Mouse (Mus musculus) midbrain, embryonic 12.5 days (tissue): ENCODE data around the gene Gramd1b. TPM values are rescaled to one million over a fixed set of nuclear protein-coding genes. Genes with fewer than 3 reads are reported as not detected.

Experiments used
- ATAC-seq: fragments of 200-750 bp; cut with Nextera tagmentation; 2 replicates; pipeline ENCODE4 v1.8.0; 2017; ENCODE audit warnings: low read depth, moderate TSS enrichment, moderate library complexity; ENCODE audit not compliant: low FRiP score
- H3K27ac ChIP-seq: fragments of 300-500 bp; sonication (generic); replicated peaks from 2 replicates; pipeline ENCODE4 v1.5.1; 2016; ENCODE audit warnings: mild to moderate bottlenecking
- H3K27me3 ChIP-seq: fragments of 300-500 bp; sonication (generic); 2 replicates; pipeline ENCODE4 v1.6.1; 2016; ENCODE audit warnings: mild to moderate bottlenecking
- H3K36me3 ChIP-seq: fragments of 300-500 bp; sonication (generic); 2 replicates; pipeline ENCODE4 v1.6.1; 2016
- H3K4me1 ChIP-seq: fragments of 300-500 bp; sonication (generic); 2 replicates; pipeline ENCODE4 v1.6.1; 2016
- H3K4me2 ChIP-seq: fragments of 300-500 bp; sonication (generic); replicated peaks from 2 replicates; pipeline ENCODE4 v1.6.1; 2016; ENCODE audit warnings: mild to moderate bottlenecking, moderate library complexity
- H3K4me3 ChIP-seq: fragments of 300-500 bp; sonication (generic); 2 replicates; pipeline ENCODE4 v1.5.1; 2016; ENCODE audit warnings: mild to moderate bottlenecking
- H3K9ac ChIP-seq: fragments of 300-500 bp; sonication (generic); replicated peaks from 2 replicates; pipeline ENCODE4 v1.6.1; 2016; ENCODE audit warnings: mild to moderate bottlenecking, moderate library complexity
- H3K9me3 ChIP-seq: fragments of 300-500 bp; sonication (generic); 2 replicates; pipeline ENCODE4 v1.6.1; 2016; ENCODE audit warnings: mild to moderate bottlenecking
- WGBS: fragments of 180-500 bp; shearing (Covaris S2); methylation state at CpG from one replicate; pipeline ENCODE4 v1.1.7; 2016; 5-methylcytosine and 5-hydroxymethylcytosine counted together
- polyA plus RNA-seq: library from polyadenylated mRNA; unstranded; fragments of >200 nt; fragmentation: Nextera tagmentation; extraction: Ambion mirVana; gene quantifications from 2 replicates; pipeline ENCODE4 v1.2.1, GENCODE M21; 2016

Gene Gramd1b
- polyA plus RNA-seq, 1 experiment from 2014 or later, result 5.4 TPM

DNA sequence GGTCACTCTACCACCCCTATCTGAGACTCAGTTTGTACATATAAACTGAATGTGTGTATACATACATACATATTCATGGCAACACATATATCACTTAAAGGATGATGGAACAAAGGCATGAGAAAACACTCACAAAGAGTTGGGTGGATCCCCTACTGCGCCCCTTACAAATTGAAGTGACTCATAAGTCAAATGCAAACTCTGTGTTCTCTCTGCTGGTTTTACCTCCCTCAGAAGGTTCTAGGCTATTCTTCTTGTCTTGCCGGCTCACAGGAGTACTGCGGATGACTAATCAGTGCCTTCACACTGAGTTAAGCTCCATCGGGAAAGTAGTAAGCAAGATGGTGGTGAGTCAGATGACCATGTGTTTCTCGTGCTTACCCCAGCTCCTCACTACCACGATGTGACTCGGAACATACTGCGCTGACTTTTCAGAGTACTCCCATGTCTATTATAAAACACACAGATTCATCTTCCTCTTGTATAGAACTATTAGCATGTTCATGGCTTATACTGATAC lies 182.4 kb downstream of the Gramd1b start:
- no peaks in the 10 kb centered on the region for H3K9me3 ChIP-seq
- H3K27me3 ChIP-seq, result no peaks in the 10 kb centered on the region
- no peak overlapping the region for H3K27ac ChIP-seq
- peaks cover 27% of the 10 kb centered on the region for H3K4me1 ChIP-seq
- H3K36me3 ChIP-seq, result no peaks in the 10 kb centered on the region
- H3K4me2 ChIP-seq, result no peak overlapping the region
- no peak overlapping the region for H3K4me3 ChIP-seq
- 96% methylated on average over 8 of the region's 8 CpGs for WGBS
- no peak overlapping the region for H3K9ac ChIP-seq
- no peak for ATAC-seq

GRCm38 (mm10) chr9:40346232-40346984 lies 184.8 kb downstream of the Gramd1b start:
- Histone ChIP-seq H3K27ac (peak overlapping the region; percentile 64), H3K36me3 (no peaks in the 10 kb centered on the region), H3K4me1 (peaks cover 27% of the 10 kb centered on the region), H3K27me3 (no peaks in the 10 kb centered on the region), H3K4me2 (peak overlapping the region; percentile 57), H3K9ac (peak overlapping the region; percentile 50; the same call in 1 of the 2 replicates), H3K9me3 (no peaks in the 10 kb centered on the region), H3K4me3 (peak overlapping the region; percentile 32)
- WGBS, result 28% methylated on average over 16 of the region's 16 CpGs
- ATAC-seq, result peak; percentile 77

DNA sequence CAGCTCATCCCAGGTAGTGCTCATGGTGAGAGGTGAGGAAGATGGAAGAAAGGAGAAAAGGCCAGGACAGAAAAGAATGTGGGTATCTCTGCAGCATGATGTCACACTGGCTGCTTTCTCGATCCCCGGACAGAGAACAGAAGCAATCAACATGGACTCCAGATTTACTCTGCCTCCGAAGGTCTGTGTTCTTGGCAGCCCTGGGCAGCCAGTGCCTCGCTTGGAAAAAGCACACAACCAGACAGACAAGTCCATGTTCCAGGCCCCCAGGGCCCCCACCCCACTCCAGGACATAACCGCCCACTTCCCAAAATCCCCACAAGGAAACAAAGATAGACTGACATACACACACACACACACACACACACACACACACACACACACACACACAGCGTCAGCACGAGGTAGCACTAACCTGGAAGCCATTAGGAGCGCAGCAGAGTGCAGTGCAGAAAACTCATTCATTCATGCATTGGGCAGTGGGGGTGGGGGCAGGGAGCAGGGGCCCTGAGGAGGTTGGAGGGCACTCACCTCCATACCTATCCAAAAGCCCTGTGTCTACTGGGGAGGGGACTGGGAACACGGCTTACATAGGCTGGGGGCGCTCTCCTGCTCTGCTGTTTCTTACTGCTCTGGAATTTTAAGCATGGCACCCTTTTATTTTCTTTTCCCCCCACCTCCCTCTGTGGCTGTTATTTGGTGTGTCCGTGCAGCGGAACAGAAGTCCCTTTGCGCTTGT lies 185.5 kb downstream of the Gramd1b start:
- Histone ChIP-seq H3K4me1 (peaks cover 27% of the 10 kb centered on the region), H3K9me3 (no peaks in the 10 kb centered on the region), H3K4me3 (peak overlapping the region; percentile 32), H3K27me3 (no peaks in the 10 kb centered on the region), H3K4me2 (peak overlapping the region; percentile 57), H3K27ac (peak overlapping the region; percentile 64), H3K9ac (peak overlapping the region; percentile 50), H3K36me3 (no peaks in the 10 kb centered on the region)
- ATAC-seq, result peak; percentile 78
- WGBS, result 42% methylated on average over 13 of the region's 13 CpGs

DNA sequence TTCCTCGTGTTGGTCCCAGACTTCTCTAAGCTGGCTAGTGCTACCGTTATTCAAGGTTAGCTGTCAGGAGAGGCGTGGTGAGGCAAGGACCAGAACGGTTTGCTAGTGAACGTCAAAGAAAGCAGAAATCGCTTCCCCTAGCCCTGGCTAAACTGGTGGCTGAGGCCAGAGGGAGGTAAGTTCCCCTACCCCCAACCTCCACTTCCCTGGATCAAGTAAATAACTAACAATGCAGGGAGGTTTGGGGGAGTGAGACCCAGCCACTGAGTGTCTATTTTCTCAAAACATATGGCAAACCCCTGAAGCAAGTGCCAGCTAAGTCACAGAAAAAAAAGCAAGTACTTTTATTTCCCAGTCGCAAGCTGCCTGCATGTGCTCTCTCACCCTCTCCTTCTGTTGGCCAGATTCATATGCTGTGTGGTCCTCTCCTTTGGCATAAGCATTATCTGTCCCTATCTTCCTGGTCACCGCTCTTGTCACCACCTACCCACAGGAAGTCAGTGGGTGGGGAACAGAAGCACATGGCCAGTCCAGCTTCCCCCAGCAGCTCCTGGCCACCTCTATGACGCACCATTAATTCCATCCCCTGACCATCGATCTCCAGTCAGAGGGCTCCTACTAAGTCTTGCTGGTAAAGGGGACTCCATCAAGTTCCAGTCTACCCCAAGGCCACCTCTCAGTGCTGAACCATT lies 186.2 kb downstream of the Gramd1b start:
- no peaks in the 10 kb centered on the region for H3K27me3 ChIP-seq
- no peak overlapping the region for H3K4me3 ChIP-seq
- H3K36me3 ChIP-seq, result no peaks in the 10 kb centered on the region
- H3K4me2 ChIP-seq, result peak overlapping the region; percentile 57; the same call in 1 of the 2 replicates
- no peak overlapping the region for H3K9ac ChIP-seq
- H3K4me1 ChIP-seq, result peaks cover 25% of the 10 kb centered on the region
- no peaks in the 10 kb centered on the region for H3K9me3 ChIP-seq
- WGBS, result 62% methylated on average over 10 of the region's 10 CpGs
- no peak overlapping the region for H3K27ac ChIP-seq
- 0 out of 2 replicates have a peak, but pooled peaks have one; percentile 16 for ATAC-seq

GRCm38 (mm10) chr9:40343828-40344227 lies 187.4 kb downstream of the Gramd1b start:
- Histone ChIP-seq H3K4me3 (no peak overlapping the region), H3K36me3 (no peaks in the 10 kb centered on the region), H3K9ac (no peak overlapping the region), H3K4me2 (no peak overlapping the region), H3K27me3 (no peaks in the 10 kb centered on the region), H3K27ac (no peak overlapping the region), H3K4me1 (peaks cover 21% of the 10 kb centered on the region), H3K9me3 (no peaks in the 10 kb centered on the region)
- no peak for ATAC-seq
- WGBS, result 89% methylated on average over 7 of the region's 7 CpGs

GRCm38 (mm10) chr9:40343053-40343652 lies 188.0 kb downstream of the Gramd1b start:
- ATAC-seq, result no peak
- Histone ChIP-seq H3K36me3 (no peaks in the 10 kb centered on the region), H3K9me3 (no peaks in the 10 kb centered on the region), H3K27ac (no peak overlapping the region), H3K27me3 (no peaks in the 10 kb centered on the region), H3K4me3 (no peak overlapping the region), H3K4me2 (no peak overlapping the region), H3K4me1 (peaks cover 21% of the 10 kb centered on the region), H3K9ac (no peak overlapping the region)
- 89% methylated on average over 9 of the region's 9 CpGs for whole genome bisulfite sequencing

GRCm38 (mm10) chr9:40342101-40342500 lies 189.1 kb downstream of the Gramd1b start:
- WGBS, result 92% methylated on average over 7 of the region's 7 CpGs
- H3K4me1 ChIP-seq, result peaks cover 21% of the 10 kb centered on the region
- no peak overlapping the region for H3K27ac ChIP-seq
- no peaks in the 10 kb centered on the region for H3K9me3 ChIP-seq
- H3K4me2 ChIP-seq, result no peak overlapping the region
- H3K9ac ChIP-seq, result no peak overlapping the region
- no peak for ATAC-seq
- H3K36me3 ChIP-seq, result no peaks in the 10 kb centered on the region
- H3K27me3 ChIP-seq, result no peaks in the 10 kb centered on the region
- H3K4me3 ChIP-seq, result no peak overlapping the region

- Histone ChIP-seq H3K36me3 (no peaks in the 10 kb centered on the region), H3K9ac (no peak overlapping the region), H3K4me3 (no peak overlapping the region), H3K27me3 (no peaks in the 10 kb centered on the region), H3K4me1 (peaks cover 3% of the 10 kb centered on the region; the same call in 1 of the 2 replicates), H3K9me3 (no peaks in the 10 kb centered on the region), H3K27ac (no peak overlapping the region), H3K4me2 (no peak overlapping the region)
- no peak for ATAC-seq
- 76% methylated on average over 9 of the region's 9 CpGs for WGBS
Observed at GRCm38 (mm10) chr9:40339578-40339977, 191.6 kb downstream of the Gramd1b start.

DNA sequence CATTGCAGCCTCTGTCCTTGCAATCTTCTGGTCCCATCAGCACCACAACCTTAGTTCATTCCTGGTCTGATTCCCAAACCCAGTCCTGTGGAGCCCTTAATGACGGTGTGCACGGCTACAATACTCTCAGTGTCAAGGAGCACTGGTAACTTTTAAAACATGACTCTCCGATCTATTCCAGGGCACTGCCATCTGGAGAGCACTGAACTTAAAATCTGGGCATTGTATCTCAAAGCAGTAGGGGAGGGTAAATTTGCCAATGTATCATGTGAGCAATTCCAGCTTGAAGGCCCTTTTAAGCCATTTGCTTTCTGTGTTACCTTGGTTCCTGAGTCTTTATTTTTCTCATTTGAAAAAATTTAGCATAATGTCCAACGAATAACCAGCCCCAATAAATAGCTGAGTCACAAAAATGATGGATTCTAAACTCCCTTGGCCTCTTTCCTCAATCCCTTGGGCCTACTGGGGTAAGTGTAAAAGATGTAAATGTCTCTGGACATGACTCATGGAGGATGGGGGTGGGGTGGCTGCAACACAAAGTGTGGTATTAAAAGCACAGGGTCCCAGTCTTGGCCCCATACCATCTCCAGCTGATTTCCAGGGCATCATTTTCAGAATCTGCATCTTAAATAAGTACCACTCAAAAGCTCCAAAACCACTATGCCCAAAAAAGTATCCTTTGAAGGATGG lies 193.9 kb downstream of the Gramd1b start:
- no peak for ATAC-seq
- 0 out of 2 replicates have a peak, but pooled peaks cover 2% of the 10 kb centered on the region for H3K4me1 ChIP-seq
- no peak overlapping the region for H3K4me3 ChIP-seq
- no peak overlapping the region for H3K4me2 ChIP-seq
- no peaks in the 10 kb centered on the region for H3K9me3 ChIP-seq
- H3K9ac ChIP-seq, result no peak overlapping the region
- H3K27me3 ChIP-seq, result no peaks in the 10 kb centered on the region
- WGBS, result 84% methylated on average over 4 of the region's 4 CpGs
- no peaks in the 10 kb centered on the region for H3K36me3 ChIP-seq
- H3K27ac ChIP-seq, result no peak overlapping the region

DNA sequence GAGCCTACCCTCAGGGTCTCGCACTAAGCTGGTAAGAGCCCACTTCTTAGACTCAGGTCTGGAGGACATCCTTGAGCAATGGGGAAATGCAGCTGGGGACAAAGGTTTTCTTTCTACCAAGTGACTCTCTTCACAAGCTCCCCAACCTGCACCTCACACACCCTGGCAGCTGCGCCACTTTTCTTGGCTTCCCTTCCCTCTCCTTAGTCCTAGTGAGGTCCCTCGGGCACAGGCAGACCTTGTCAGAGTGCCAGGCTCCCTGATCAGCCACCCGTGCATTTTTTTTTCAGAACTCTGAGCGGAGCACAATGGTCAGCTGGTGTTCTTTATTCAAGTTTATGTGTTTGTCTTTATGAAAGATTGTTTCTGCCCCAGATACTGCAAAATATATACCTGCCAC lies 194.5 kb downstream of the Gramd1b start:
- no peaks in the 10 kb centered on the region for H3K27me3 ChIP-seq
- ATAC-seq, result no peak
- H3K36me3 ChIP-seq, result no peaks in the 10 kb centered on the region
- no peaks in the 10 kb centered on the region for H3K9me3 ChIP-seq
- H3K9ac ChIP-seq, result no peak overlapping the region
- H3K4me2 ChIP-seq, result no peak overlapping the region
- WGBS, result 86% methylated on average over 5 of the region's 5 CpGs
- 0 out of 2 replicates have a peak, but pooled peaks cover 2% of the 10 kb centered on the region for H3K4me1 ChIP-seq
- no peak overlapping the region for H3K4me3 ChIP-seq
- H3K27ac ChIP-seq, result no peak overlapping the region

DNA sequence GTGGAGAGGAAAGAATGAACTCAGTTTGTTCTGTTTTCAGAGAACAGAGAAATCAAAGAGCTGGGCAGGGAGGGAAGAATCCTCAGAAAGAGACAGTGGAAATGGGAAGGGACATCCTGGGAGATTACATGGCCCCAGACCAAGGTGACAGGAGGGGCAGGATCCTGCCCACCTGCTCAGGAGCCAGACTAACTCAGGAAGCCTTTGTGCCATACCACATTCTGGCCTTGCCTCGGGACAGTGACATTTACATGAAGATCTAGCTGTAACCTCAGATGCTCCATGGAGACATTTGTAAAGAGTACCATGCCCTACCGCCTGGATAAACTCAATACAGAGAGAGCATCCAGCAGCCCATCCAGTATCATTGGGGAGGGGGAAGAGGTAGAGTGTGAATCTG lies 196.6 kb downstream of the Gramd1b start:
- H3K4me3 ChIP-seq, result no peak overlapping the region
- no peaks in the 10 kb centered on the region for H3K27me3 ChIP-seq
- H3K4me2 ChIP-seq, result no peak overlapping the region
- H3K4me1 ChIP-seq, result 0 out of 2 replicates have a peak, but pooled peaks cover 2% of the 10 kb centered on the region
- 78% methylated on average over 2 of the region's 2 CpGs for WGBS
- H3K36me3 ChIP-seq, result no peaks in the 10 kb centered on the region
- no peak overlapping the region for H3K27ac ChIP-seq
- H3K9me3 ChIP-seq, result no peaks in the 10 kb centered on the region
- H3K9ac ChIP-seq, result no peak overlapping the region
- ATAC-seq, result no peak
